Mouse (Mus musculus): ENCODE data around the gene Sec22c.

Gene Sec22c

GRCm38 (mm10) chr9:121644855-121645254 lies 60.4 kb downstream of the Sec22c start:
- DNase-seq = no peak

DNA sequence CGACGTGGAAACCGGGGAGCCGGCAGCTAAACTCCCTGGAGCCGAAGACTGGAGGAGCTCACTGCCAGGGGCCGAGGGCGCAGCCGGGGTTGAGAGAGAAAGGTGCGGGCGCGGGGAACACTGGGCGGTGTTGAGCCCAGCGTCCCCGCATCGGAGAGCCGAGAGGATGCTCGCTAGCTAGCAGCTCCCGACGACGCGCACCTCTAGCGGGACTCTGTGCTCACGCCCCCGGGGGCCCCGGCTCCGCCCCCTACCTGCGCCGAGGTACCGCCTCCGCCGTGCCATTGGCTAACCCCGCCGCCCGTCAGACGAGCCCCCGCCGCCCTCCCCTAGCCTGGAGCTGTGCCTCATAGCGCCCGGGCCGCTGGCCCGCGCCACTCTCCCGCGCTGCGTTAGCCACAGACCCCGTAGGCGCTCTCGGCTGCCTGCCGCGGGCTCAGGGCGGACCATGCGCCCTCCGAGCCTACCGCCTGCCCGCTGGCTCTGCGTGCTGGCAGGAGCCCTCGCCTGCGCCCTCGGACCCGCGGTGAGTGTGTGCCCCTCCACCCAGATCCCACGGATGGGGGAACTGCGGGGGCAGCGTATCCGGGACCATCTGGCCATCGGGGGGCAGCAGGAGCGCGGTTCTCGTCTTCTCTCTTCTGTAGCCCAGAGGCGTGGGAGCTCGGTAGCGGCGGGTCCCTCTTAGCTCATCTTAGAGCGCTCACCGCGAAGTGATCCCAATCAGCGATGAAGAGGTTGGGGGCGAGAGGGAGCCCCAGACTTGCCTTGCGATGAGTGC lies 62.7 kb downstream of the Sec22c start, which contains the start of gene Vipr1:
Vipr1 (plus strand) TSS at position 316 of the 781 bp plus-strand sequence.
- peak; percentile 89 to 91 for DNase-seq

- DNase-seq = peak; percentile 87
These were observed 63.3 kb downstream of the Sec22c start, which contains the start of gene Lyzl4 for GRCm38 (mm10) chr9:121642001-121642400. TSS of gene Lyzl4 (minus strand) at chr9:121642096.

- peak; percentile 48 to 54 for DNase-seq
These were observed 63.9 kb downstream of the Sec22c start for GRCm38 (mm10) chr9:121641235-121641915.

- peak; percentile 61 to 67 for DNase-seq
These were observed 65.5 kb downstream of the Sec22c start for GRCm38 (mm10) chr9:121639790-121640189.

- no peak for DNase-seq
These were observed 69.3 kb downstream of the Sec22c start for GRCm38 (mm10) chr9:121635835-121636576.

DNA sequence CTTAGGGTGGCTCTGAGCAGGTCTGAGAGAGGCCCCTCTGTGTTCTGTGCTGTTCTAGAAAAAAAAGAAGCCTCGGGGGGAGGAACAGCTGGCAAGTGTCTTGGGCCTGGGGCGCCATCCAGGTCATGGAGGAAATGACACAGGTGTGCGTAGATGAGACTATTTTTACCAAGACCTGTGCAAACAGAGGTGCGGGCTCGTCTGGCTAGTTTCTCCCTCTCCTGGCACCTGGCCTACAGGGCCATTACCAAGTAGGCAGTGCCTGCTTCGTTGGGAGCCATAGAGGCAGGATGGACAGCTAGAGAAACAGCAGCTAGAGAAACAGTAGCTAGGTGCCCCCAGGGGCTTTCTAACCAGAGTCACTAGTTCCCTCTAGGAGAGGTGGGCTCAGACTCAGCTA lies 72.0 kb downstream of the Sec22c start:
- DNase-seq = no peak

DNA sequence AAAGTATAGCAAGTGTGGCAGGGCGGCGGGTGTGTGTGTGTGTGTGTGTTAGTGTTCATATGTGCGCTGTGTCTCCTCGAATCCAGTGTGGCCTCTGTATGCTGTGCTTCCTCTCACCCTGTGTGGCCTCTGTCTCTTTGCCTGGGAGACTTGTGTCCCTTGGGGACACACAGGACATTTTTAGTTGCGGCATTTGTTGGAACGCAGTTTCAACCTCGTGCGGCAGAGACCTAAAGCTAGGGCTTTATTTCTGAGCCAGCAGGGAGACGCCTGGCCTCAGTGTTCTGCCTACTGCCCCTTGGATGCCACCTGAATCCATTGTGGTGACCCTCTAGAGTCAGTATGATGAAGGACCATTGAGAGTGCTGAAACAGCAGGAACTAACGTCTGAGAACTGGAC lies 72.4 kb downstream of the Sec22c start:
- no peak for DNase-seq

DNA sequence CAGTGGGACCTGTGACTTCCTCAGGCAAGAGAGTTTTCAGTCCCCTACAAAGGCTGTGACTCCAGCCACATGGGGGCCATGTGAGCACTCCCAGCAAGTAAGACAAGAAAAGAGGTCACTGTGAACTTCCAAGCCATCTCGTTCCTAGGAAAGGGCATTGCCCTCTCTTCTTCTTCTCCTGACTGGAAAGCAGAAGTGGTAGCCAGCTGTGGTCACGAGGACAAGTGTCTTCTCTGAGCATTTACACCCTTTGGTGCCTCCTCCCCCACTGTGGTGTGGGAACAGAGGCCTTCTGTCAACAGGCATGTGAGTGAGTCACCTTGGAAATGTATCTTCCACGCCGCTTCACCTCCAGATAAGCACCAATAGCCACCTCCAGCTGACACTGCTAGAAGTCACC lies 73.3 kb downstream of the Sec22c start:
- no peak for DNase-seq

DNA sequence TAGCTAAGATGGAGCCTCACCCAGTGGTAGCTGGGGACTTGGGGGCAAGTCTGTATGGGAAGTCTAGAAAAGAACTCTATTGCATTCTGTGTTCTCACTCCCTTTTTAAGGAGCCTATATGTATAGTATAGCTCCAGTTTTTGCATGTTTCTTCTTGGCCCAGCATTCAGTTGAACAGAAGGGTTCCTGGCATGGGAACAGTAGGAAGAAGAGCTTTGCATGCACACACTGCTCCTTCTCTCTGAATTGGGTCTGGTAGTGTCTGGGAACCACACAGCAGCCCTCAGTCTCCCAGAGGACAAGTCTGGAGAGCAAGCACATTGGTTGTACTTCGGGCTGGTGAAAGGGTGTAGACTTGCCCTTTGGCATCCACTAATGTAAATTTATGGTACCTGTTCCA lies 74.7 kb downstream of the Sec22c start:
- DNase-seq = no peak

Measured in cerebellum, adult 18-20 months (tissue).